In the genomic region with DNA sequence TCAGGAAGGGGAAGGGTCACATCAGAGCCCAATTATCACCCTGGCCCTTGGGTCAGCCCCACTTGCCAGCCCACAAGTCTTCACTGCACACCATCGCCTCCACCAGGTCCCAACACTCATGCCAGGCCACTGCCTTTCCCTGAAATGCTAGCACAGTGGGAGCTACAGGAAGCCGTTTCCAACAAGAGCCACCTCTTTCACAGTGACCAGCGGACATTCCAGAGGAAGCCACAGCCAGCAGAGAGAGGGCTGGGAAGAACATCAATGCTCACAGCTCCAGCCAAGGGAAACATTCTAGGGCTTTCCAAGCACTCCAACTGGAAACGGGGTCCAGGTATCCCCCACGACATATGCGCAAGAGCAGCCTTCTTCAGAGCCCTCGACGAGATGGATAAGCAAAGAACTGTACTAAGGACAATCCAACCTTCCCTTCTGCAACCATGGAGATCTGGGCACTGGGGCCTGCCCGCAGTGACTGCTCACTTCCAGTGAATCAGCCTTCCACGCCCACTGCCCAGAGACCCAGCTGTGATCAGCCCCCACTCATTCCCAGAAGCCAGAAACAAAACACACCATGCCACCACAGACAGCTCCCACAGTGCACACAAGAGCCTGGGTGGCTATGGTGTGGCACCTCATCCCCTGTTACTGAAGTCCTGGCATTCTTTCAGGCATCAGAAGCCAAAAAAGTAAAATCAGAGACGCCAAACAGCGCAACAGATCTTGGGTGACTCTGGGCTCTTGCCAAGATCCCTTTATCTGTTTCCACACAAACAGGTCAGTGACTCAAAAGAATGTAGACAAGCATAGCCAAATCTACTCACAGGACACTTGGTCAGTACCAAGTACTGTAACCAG, we compare ENCODE assay signal across 8 mouse cellular contexts. TPM values are rescaled to one million over a fixed set of nuclear protein-coding genes. Genes with fewer than 3 reads are reported as not detected.
DNase-seq lines count a peak whose midpoint lies in the region; ATAC-seq and TF ChIP-seq lines count a peak whose summit lies in the region.

No protein-coding gene starts in this region.

- H3K4me3 ChIP-seq in forebrain, postnatal 0 days (ENCODE audit: low read depth, low read length) = no peak overlapping the region
- no peak overlapping the region for H3K4me3 ChIP-seq in intestine, postnatal 0 days (ENCODE audit: low read depth, low read length)

- H3K9me3 ChIP-seq in forebrain, postnatal 0 days (ENCODE audit: low read length) = no peaks in the 10 kb centered on the region
- H3K9me3 ChIP-seq in intestine, postnatal 0 days (ENCODE audit: control insufficient read depth) = no peaks in the 10 kb centered on the region

- peak; percentile 42 for DNase-seq in kidney, adult 11 months
- no peak for DNase-seq in kidney, postnatal 14 days
- DNase-seq in Muller cell, postnatal 12 days (ENCODE audit: inconsistent ontology term) = peak; percentile 94
- peak; percentile 15 for DNase-seq in forebrain, postnatal 0 days
- peak; percentile 66 for DNase-seq in lung, postnatal 36 days
- DNase-seq in spleen, postnatal 4 days (ENCODE audit: low spot score in 2 of 2) = no peak
- DNase-seq in gastrocnemius, postnatal 10 days = no peak

- ATAC-seq in forebrain, postnatal 0 days = no peak
- ATAC-seq in intestine, postnatal 0 days = no peak

- 39% methylated on average over 12 of the region's 12 CpGs for WGBS in forebrain, postnatal 0 days
- 54% methylated on average over 12 of the region's 12 CpGs for WGBS in intestine, postnatal 0 days

- no peaks in the 10 kb centered on the region for H3K27me3 ChIP-seq in forebrain, postnatal 0 days (ENCODE audit: insufficient read depth, low read length)
- H3K27me3 ChIP-seq in intestine, postnatal 0 days (replicated peaks; ENCODE audit: control insufficient read depth, insufficient read depth, low read length) = no peaks in the 10 kb centered on the region

- no peak; the same call in 1 of the 2 replicates for TF ChIP-seq CTCF in forebrain, postnatal 0 days (IDR thresholded peaks at IDR 0.05; ENCODE audit: low read depth)
- TF ChIP-seq CTCF in intestine, postnatal 0 days (IDR thresholded peaks at IDR 0.05; ENCODE audit: low read depth) = peak; percentile 37; the same call in 1 of the 2 replicates

- H3K4me1 ChIP-seq in forebrain, postnatal 0 days (ENCODE audit: insufficient read depth) = peaks cover 59% of the 10 kb centered on the region
- peaks cover 38% of the 10 kb centered on the region for H3K4me1 ChIP-seq in intestine, postnatal 0 days (replicated peaks; ENCODE audit: control insufficient read depth, insufficient read depth, low read length)

- no peak overlapping the region for H3K9ac ChIP-seq in forebrain, postnatal 0 days
- no peak overlapping the region for H3K9ac ChIP-seq in intestine, postnatal 0 days (ENCODE audit: low read depth, low read length)

- peak overlapping the region; percentile 27 for H3K4me2 ChIP-seq in forebrain, postnatal 0 days (ENCODE audit: low read depth)
- H3K4me2 ChIP-seq in intestine, postnatal 0 days (replicated peaks; ENCODE audit: low read depth) = peak overlapping the region; percentile 41

- no peaks in the 10 kb centered on the region for H3K36me3 ChIP-seq in forebrain, postnatal 0 days (ENCODE audit: insufficient read depth)
- H3K36me3 ChIP-seq in intestine, postnatal 0 days (ENCODE audit: control insufficient read depth, insufficient read depth) = peaks cover 3% of the 10 kb centered on the region; the same call in 1 of the 2 replicates

- 0 out of 2 replicates have a peak overlapping the region, but pooled peaks have one; percentile 21 for H3K27ac ChIP-seq in forebrain, postnatal 0 days (ENCODE audit: low read depth, low read length)
- no peak overlapping the region; the same call in 1 of the 2 replicates for H3K27ac ChIP-seq in intestine, postnatal 0 days (ENCODE audit: low read depth, low read length)

RNA-seq across cellular contexts. Expression of a gene that starts 6.4 kb away (rescaled TPM):
- 66.9 and 68.7 TPM in 2 replicates for total RNA-seq in forebrain, postnatal 0 days (2014; rRNA removed)
- 11.7 and 12.2 TPM in 2 replicates for polyA plus RNA-seq in forebrain, postnatal 0 days (2015; fragmentation: Nextera tagmentation; extraction: Ambion mirVana)
- polyA plus RNA-seq in intestine, postnatal 0 days (2015; fragmentation: Nextera tagmentation; extraction: Ambion mirVana) = 13.3 and 14.0 TPM in 2 replicates
- total RNA-seq in gastrocnemius, postnatal 10 days (2021) = 10 to 100 TPM; 68.1 to 79.6 TPM

RNA-seq across cellular contexts. Expression of a gene that starts 33.6 kb away (rescaled TPM):
- 48.7 and 51.8 TPM in 2 replicates for total RNA-seq in forebrain, postnatal 0 days (2014; rRNA removed)
- 59.9 and 60.7 TPM in 2 replicates for polyA plus RNA-seq in forebrain, postnatal 0 days (2015; fragmentation: Nextera tagmentation; extraction: Ambion mirVana)
- polyA plus RNA-seq in intestine, postnatal 0 days (2015; fragmentation: Nextera tagmentation; extraction: Ambion mirVana) = 54.6 and 57.8 TPM in 2 replicates
- total RNA-seq in gastrocnemius, postnatal 10 days (2021) = 10 to 100 TPM; 18.9 to 26.4 TPM

Comparison
In these comparisons a context has a peak if more than half of its experiments do, and no peak if none do; other contexts are left out.
1. DNase-seq: peak in kidney, adult 11 months (single experiment), Muller cell, postnatal 12 days (single experiment), forebrain, postnatal 0 days (single experiment) and lung, postnatal 36 days (single experiment); none in kidney, postnatal 14 days (single experiment), spleen, postnatal 4 days (0 of 2) and gastrocnemius, postnatal 10 days (single experiment).